Mouse (Mus musculus) E14TG2a.4 (cell line): ENCODE data around the gene Lcn5.
A peak's percentile ranks its signal among the peaks of the same experiment; 100 is the strongest.

Experiments
- CTCF ChIP-seq: conservative IDR thresholded peaks from 2 replicates; pipeline ENCODE4 v1.5.1; 2014; ENCODE audit warnings: low read length
- NANOG ChIP-seq: IDR thresholded peaks from 2 replicates; pipeline ENCODE4 v1.6.1; 2014; ENCODE audit warnings: borderline replicate concordance, low read length, mixed read lengths
- POU5F1 ChIP-seq: IDR thresholded peaks from 2 replicates; pipeline ENCODE4 v1.6.1; 2014; ENCODE audit warnings: low read length, borderline replicate concordance

GRCm38 (mm10) chr2:25694605-25695004, 36.9 kb downstream of the Lcn5 start:
- TF ChIP-seq CTCF (peak; percentile 97), POU5F1 (no peak), NANOG (no peak)
